Mouse (Mus musculus) midbrain, postnatal 0 days (tissue): ENCODE results near the gene Actn1. TPM values are rescaled to one million over a fixed set of nuclear protein-coding genes. Genes with fewer than 3 reads are reported as not detected.

ENCODE experiments used
- ATAC-seq: fragments of 200-750 bp; cut with Nextera tagmentation; 2 replicates; pipeline ENCODE4 v1.8.0; 2017; ENCODE audit warnings: moderate number of reproducible peaks, mild to moderate bottlenecking, moderate TSS enrichment, moderate library complexity; ENCODE audit not compliant: low FRiP score
- DNase-seq: peaks from one replicate; pipeline ENCODE4 v3.0.0-alpha.2; 2015; ENCODE audit warnings: low spot score
- H3K27ac ChIP-seq: fragments of 300-500 bp; sonication (generic); 2 replicates; pipeline ENCODE4 v1.5.1; 2014; ENCODE audit warnings: low read depth, mild to moderate bottlenecking, low read length, mixed read lengths
- H3K27me3 ChIP-seq: fragments of 300-500 bp; sonication (generic); 2 replicates; pipeline ENCODE4 v1.6.1; 2014; ENCODE audit warnings: low read length, control low read depth, mixed read lengths; ENCODE audit not compliant: insufficient read depth
- H3K36me3 ChIP-seq: fragments of 300-500 bp; sonication (generic); 2 replicates; pipeline ENCODE4 v1.6.1; 2014; ENCODE audit warnings: low read length, control low read depth, mixed read lengths; ENCODE audit not compliant: insufficient read depth
- H3K4me1 ChIP-seq: fragments of 300-500 bp; sonication (generic); 2 replicates; pipeline ENCODE4 v1.6.1; 2014; ENCODE audit warnings: mild to moderate bottlenecking, control low read depth, antibody characterized with exemption, low read length, mixed read lengths; ENCODE audit not compliant: insufficient read depth
- H3K4me2 ChIP-seq: fragments of 300-500 bp; sonication (generic); 2 replicates; pipeline ENCODE4 v1.6.1; 2014; ENCODE audit warnings: low read depth, mild to moderate bottlenecking, low read length, mixed read lengths; ENCODE audit not compliant: poor library complexity, severe bottlenecking
- H3K4me3 ChIP-seq: fragments of 300-500 bp; sonication (generic); 2 replicates; pipeline ENCODE4 v1.5.1; 2014; ENCODE audit warnings: low read depth, mild to moderate bottlenecking, low read length, moderate library complexity
- H3K9ac ChIP-seq: fragments of 300-500 bp; sonication (generic); replicated peaks from 2 replicates; pipeline ENCODE4 v1.6.1; 2014; ENCODE audit warnings: mild to moderate bottlenecking, low read length, moderate library complexity, mixed read lengths; ENCODE audit not compliant: poor library complexity, severe bottlenecking
- H3K9me3 ChIP-seq: fragments of 300-500 bp; sonication (generic); 2 replicates; pipeline ENCODE4 v1.6.1; 2016; ENCODE audit warnings: low read length, control low read depth
- CTCF ChIP-seq: IDR thresholded peaks from 2 replicates; pipeline ENCODE4 v1.5.1; 2016; ENCODE audit warnings: antibody characterized with exemption, mild to moderate bottlenecking
- WGBS: fragments of 180-500 bp; shearing (Covaris S2); extraction: QIAGEN DNeasy Blood & Tissue Kit; methylation state at CpG from one replicate; pipeline ENCODE4 v1.1.7; 2014; 5-methylcytosine and 5-hydroxymethylcytosine counted together
- polyA plus RNA-seq: library from polyadenylated mRNA; unstranded; fragments of >200 nt; fragmentation: Nextera tagmentation; extraction: Ambion mirVana; gene quantifications from 2 replicates; pipeline ENCODE4 v1.2.1, GENCODE M21; 2015
- total RNA-seq: library from RNA; depleted of rRNA; stranded (reverse); fragments of >200 nt; gene quantifications from 2 replicates; pipeline ENCODE4 v1.2.3, GENCODE M21; 2014

Actn1 gene
- total and polyA plus RNA-seq, 2 experiments from 2014 or later, result 7.4 to 18.0 TPM

GRCm38 (mm10) chr12:80239445-80239844 is 20.7 kb downstream of the Actn1 start:
- no peaks in the 10 kb centered on the region for H3K27me3 ChIP-seq
- no peak overlapping the region for H3K4me2 ChIP-seq
- peak; percentile 64 for DNase-seq
- peaks cover 9% of the 10 kb centered on the region; the same call in 1 of the 2 replicates for H3K4me1 ChIP-seq
- no peak overlapping the region for H3K4me3 ChIP-seq
- TF ChIP-seq CTCF, result no peak
- H3K27ac ChIP-seq, result peak overlapping the region; percentile 57; the same call in 1 of the 2 replicates
- no peak overlapping the region for H3K9ac ChIP-seq
- no peaks in the 10 kb centered on the region for H3K9me3 ChIP-seq
- peak; percentile 63; the same call in 1 of the 2 replicates for ATAC-seq
- H3K36me3 ChIP-seq, result no peaks in the 10 kb centered on the region
- WGBS, result 85% methylated on average over 5 of the region's 5 CpGs

GRCm38 (mm10) chr12:80238523-80238922 is 21.6 kb downstream of the Actn1 start:
- ATAC-seq (no peak), DNase-seq (no peak)
- Histone ChIP-seq H3K4me2 (no peak overlapping the region), H3K9ac (no peak overlapping the region), H3K36me3 (no peaks in the 10 kb centered on the region), H3K4me1 (peaks cover 9% of the 10 kb centered on the region; the same call in 1 of the 2 replicates), H3K27ac (no peak overlapping the region), H3K27me3 (no peaks in the 10 kb centered on the region), H3K9me3 (no peaks in the 10 kb centered on the region), H3K4me3 (no peak overlapping the region)
- WGBS, result 80% methylated on average over 3 of the region's 3 CpGs
- no peak for TF ChIP-seq CTCF

- no peaks in the 10 kb centered on the region for H3K36me3 ChIP-seq
- WGBS, result 100% methylated on average over 1 of the region's 1 CpGs
Observed at GRCm38 (mm10) chr12:80235295-80235694, 24.9 kb downstream of the Actn1 start.

GRCm38 (mm10) chr12:80234226-80234625 is 25.9 kb downstream of the Actn1 start:
- H3K36me3 ChIP-seq, result no peaks in the 10 kb centered on the region
- WGBS, result 98% methylated on average over 3 of the region's 3 CpGs
- peaks cover 7% of the 10 kb centered on the region; the same call in 1 of the 2 replicates for H3K4me1 ChIP-seq
- H3K4me2 ChIP-seq, result no peak overlapping the region
- no peak for TF ChIP-seq CTCF
- H3K9ac ChIP-seq, result no peak overlapping the region
- no peak overlapping the region for H3K27ac ChIP-seq
- ATAC-seq, result no peak
- no peaks in the 10 kb centered on the region for H3K27me3 ChIP-seq
- DNase-seq, result no peak
- no peak overlapping the region for H3K4me3 ChIP-seq
- no peaks in the 10 kb centered on the region for H3K9me3 ChIP-seq

More at GRCm38 (mm10) chr12:80235295-80235694, 24.9 kb downstream of the Actn1 start:
- H3K9ac ChIP-seq, result no peak overlapping the region
- TF ChIP-seq CTCF, result no peak
- H3K27ac ChIP-seq, result no peak overlapping the region
- DNase-seq (no peak), ATAC-seq (no peak)
- no peaks in the 10 kb centered on the region for H3K9me3 ChIP-seq
- H3K27me3 ChIP-seq, result no peaks in the 10 kb centered on the region
- peaks cover 9% of the 10 kb centered on the region; the same call in 1 of the 2 replicates for H3K4me1 ChIP-seq
- H3K4me2 ChIP-seq, result no peak overlapping the region
- H3K4me3 ChIP-seq, result no peak overlapping the region

- Histone ChIP-seq H3K27ac (no peak overlapping the region), H3K9ac (no peak overlapping the region), H3K27me3 (no peaks in the 10 kb centered on the region), H3K4me3 (no peak overlapping the region), H3K4me2 (no peak overlapping the region), H3K9me3 (no peaks in the 10 kb centered on the region), H3K4me1 (peaks cover 3% of the 10 kb centered on the region; the same call in 1 of the 2 replicates), H3K36me3 (no peaks in the 10 kb centered on the region)
- 97% methylated on average over 4 of the region's 4 CpGs for WGBS
- no peak for TF ChIP-seq CTCF
- DNase-seq (no peak), ATAC-seq (no peak)
Observed at GRCm38 (mm10) chr12:80232840-80233218, 27.3 kb downstream of the Actn1 start.

GRCm38 (mm10) chr12:80232076-80232839 is 27.9 kb downstream of the Actn1 start:
- Histone ChIP-seq H3K4me3 (no peak overlapping the region), H3K36me3 (no peaks in the 10 kb centered on the region), H3K9me3 (no peaks in the 10 kb centered on the region), H3K9ac (no peak overlapping the region), H3K4me2 (no peak overlapping the region), H3K27me3 (no peaks in the 10 kb centered on the region), H3K27ac (no peak overlapping the region), H3K4me1 (peaks cover 3% of the 10 kb centered on the region; the same call in 1 of the 2 replicates)
- ATAC-seq (no peak), DNase-seq (no peak)
- no peak for TF ChIP-seq CTCF
- WGBS, result 94% methylated on average over 9 of the region's 9 CpGs
